Mouse (Mus musculus) bone marrow macrophage, adult 2 months (primary cell): ENCODE results near the gene Chst2.

Experiments
- CTCF ChIP-seq: IDR thresholded peaks from 2 replicates; pipeline ENCODE4 v1.5.1; 2012; ENCODE audit warnings: low read depth, mild to moderate bottlenecking, low read length, moderate library complexity
- POLR2A ChIP-seq: IDR thresholded peaks from 2 replicates; pipeline ENCODE4 v1.6.1; 2012; ENCODE audit warnings: mild to moderate bottlenecking, low read depth, low read length, borderline replicate concordance

GRCm38 (mm10) chr9:95373741-95374140 is 32.8 kb downstream of the Chst2 start:
- TF ChIP-seq POLR2A: no peak
- no peak for TF ChIP-seq CTCF
